Mouse (Mus musculus) bone marrow macrophage, adult 2 months (primary cell): Measurements from ENCODE around the gene Adam21. TPM values are rescaled to one million over a fixed set of nuclear protein-coding genes. Genes with fewer than 3 reads are reported as not detected.
A peak's percentile ranks its signal among the peaks of the same experiment; 100 is the strongest.

Experiments
- H3K27ac ChIP-seq: 2 replicates; pipeline ENCODE4 v1.5.1; 2012; ENCODE audit warnings: low read depth, low read length; ENCODE audit not compliant: insufficient read depth
- H3K4me1 ChIP-seq: 2 replicates; pipeline ENCODE4 v1.6.1; 2012; ENCODE audit warnings: low read length; ENCODE audit not compliant: control insufficient read depth, insufficient read depth
- H3K4me3 ChIP-seq: 2 replicates; pipeline ENCODE4 v1.5.1; 2012; ENCODE audit warnings: mild to moderate bottlenecking, low read length, moderate library complexity; ENCODE audit not compliant: insufficient read depth
- CTCF ChIP-seq: IDR thresholded peaks from 2 replicates; pipeline ENCODE4 v1.5.1; 2012; ENCODE audit warnings: low read depth, mild to moderate bottlenecking, low read length, moderate library complexity
- POLR2A ChIP-seq: IDR thresholded peaks from 2 replicates; pipeline ENCODE4 v1.6.1; 2012; ENCODE audit warnings: mild to moderate bottlenecking, low read depth, low read length, borderline replicate concordance
- polyA plus RNA-seq: library from polyadenylated mRNA; stranded (reverse); fragments of >200 nt; gene quantifications from 2 replicates; pipeline ENCODE4 v1.2.4, GENCODE M21; 2012; ENCODE audit not compliant: missing spikeins, insufficient read depth, insufficient read length

The Adam21 gene
- not detected in 2 replicates for polyA plus RNA-seq

- Histone ChIP-seq H3K4me1 (no peaks in the 10 kb centered on the region), H3K27ac (no peak within 1 kb of the TSS), H3K4me3 (no peak within 1 kb of the TSS)
- TF ChIP-seq CTCF (no peak), POLR2A (no peak)
Observed at GRCm38 (mm10) chr12:81568374-81568773, at the start of gene Adam21. Gene Adam21, minus strand, starts transcription at chr12:81568474.

GRCm38 (mm10) chr12:81616980-81617379 is 48.7 kb upstream of the Adam21 start:
- no peak overlapping the region for H3K4me3 ChIP-seq
- TF ChIP-seq CTCF (no peak), POLR2A (no peak)

DNA sequence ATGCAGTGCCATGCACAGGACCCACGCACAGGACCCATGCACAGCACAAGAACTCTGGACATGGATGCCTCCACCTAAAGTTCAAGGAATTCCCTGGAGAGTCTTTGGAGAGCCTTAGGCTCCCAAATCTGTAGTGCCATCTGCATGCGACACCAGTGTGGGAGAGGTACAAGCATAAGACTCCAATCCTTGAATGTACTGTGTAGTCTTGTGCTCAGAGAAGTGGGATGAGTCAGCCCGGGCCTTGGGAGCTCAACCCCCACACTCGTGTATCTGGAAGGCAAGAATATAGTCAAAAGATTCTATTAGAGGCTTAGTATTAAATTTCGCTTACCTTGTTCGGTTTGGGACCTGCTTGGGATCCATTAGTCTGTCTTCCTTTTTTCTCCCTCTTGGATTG is 47.5 kb upstream of the Adam21 start:
- no peak for TF ChIP-seq POLR2A
- no peak for TF ChIP-seq CTCF
- H3K4me1 ChIP-seq, result peaks cover 3% of the 10 kb centered on the region
- no peak overlapping the region for H3K27ac ChIP-seq
- H3K4me3 ChIP-seq, result no peak overlapping the region

More at GRCm38 (mm10) chr12:81616980-81617379, 48.7 kb upstream of the Adam21 start:
- Histone ChIP-seq H3K27ac (no peak overlapping the region), H3K4me1 (peaks cover 3% of the 10 kb centered on the region)

GRCm38 (mm10) chr12:81609445-81609844 is 41.2 kb upstream of the Adam21 start:
- TF ChIP-seq CTCF (no peak), POLR2A (no peak)
- Histone ChIP-seq H3K4me1 (no peaks in the 10 kb centered on the region), H3K27ac (no peak overlapping the region), H3K4me3 (no peak overlapping the region)

- Histone ChIP-seq H3K4me3 (no peak overlapping the region), H3K27ac (no peak overlapping the region)
- TF ChIP-seq CTCF (no peak), POLR2A (no peak)
Observed at GRCm38 (mm10) chr12:81604995-81605784, 36.9 kb upstream of the Adam21 start.

GRCm38 (mm10) chr12:81596547-81597262 is 28.4 kb upstream of the Adam21 start:
- Histone ChIP-seq H3K4me1 (peaks cover 5% of the 10 kb centered on the region), H3K4me3 (no peak overlapping the region), H3K27ac (no peak overlapping the region)
- TF ChIP-seq CTCF (no peak), POLR2A (no peak)

More at GRCm38 (mm10) chr12:81604995-81605784, 36.9 kb upstream of the Adam21 start:
- H3K4me1 ChIP-seq, result no peaks in the 10 kb centered on the region

DNA sequence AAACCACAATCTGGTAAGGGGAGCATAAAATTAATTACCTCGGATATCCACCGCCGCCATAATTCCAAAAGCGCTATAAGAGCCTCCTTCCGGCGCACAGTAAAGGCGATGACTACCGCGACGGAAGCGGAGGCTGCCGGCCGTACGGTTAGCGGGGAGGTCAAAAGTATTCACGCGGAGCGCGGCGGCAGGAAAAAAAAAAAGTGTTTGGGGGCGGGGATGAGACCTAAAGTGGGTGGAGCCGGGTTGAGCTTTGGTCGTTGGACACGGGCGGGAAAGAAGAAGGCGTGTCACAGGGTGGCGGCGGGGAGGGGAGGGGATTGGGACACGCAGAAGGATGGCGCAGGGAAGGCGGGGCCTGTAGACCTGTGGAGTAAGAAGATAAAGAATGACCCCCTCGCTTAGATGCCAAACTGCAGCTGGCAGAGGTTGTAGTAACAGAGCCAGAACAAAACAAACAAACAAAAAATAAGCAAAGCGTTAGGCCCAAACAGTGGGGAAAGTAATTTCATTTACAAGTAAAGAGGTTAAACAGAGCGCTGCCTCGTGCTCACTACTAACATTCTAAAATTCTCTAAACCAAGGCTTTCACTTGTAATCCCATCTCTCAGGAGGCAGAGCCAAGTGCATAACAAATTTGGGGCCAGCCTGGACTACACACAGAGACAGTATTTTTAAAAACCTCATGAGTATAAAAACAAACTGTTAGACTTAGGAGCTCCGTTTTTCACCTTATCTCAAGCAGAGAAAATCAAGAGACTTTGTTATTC is 26.8 kb upstream of the Adam21 start, which contains the start of gene Med6:
Gene Med6, minus strand, starts transcription at position 107 of the 770 bp plus-strand sequence.
- Histone ChIP-seq H3K4me1 (peaks cover 11% of the 10 kb centered on the region), H3K4me3 (peak within 1 kb of the TSS; percentile 93), H3K27ac (peak within 1 kb of the TSS; percentile 49)
- TF ChIP-seq POLR2A (no peak), CTCF (no peak)

DNA sequence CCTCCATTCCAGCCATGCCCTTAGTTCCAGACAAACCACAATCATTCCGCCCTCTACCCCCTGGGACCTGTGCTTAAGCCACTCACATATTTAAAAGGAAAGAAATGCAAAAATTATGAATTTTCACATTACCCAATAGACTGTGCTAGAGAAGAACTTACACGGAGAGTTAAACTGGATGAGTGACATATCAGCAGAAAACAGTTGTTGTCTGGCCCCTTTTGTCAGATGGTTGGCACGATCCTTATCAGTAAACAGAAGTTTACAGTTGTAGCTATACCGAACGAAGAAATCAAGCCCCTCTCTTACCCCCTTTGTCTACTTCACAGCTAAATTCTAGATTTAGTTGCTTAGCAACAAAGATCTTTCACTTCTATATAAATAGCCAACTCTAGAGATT is 343 bp downstream of the Adam21 start:
- no peaks in the 10 kb centered on the region for H3K4me1 ChIP-seq
- TF ChIP-seq POLR2A (no peak), CTCF (no peak)
- H3K27ac ChIP-seq, result no peak overlapping the region
- no peak overlapping the region for H3K4me3 ChIP-seq

DNA sequence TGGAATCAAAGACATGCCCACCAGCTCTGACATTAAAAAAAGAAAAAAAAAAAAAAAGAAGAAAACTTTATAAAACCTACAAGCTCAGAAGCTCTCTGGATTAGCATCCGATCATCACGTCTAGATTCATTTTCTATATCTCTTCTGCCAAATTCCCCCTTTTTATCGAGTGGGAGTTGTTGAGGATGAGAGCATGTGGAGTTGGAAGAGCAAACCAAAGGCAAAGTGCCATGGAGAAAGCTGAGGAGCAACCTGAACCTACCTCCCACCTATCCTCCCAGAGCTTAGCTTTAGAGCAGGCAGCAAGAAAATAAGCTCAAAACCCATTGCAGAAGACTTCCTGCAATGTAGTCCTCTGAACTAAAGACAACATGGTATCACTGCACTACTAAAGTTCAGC is 4.1 kb downstream of the Adam21 start:
- H3K4me1 ChIP-seq, result no peaks in the 10 kb centered on the region

More for the DNA sequence above, 4.1 kb downstream of the Adam21 start:
- Histone ChIP-seq H3K27ac (no peak overlapping the region), H3K4me3 (no peak overlapping the region)
- TF ChIP-seq POLR2A, result no peak
